Mouse (Mus musculus): Measurements from ENCODE around the gene Gm11214. TPM values are rescaled to one million over a fixed set of nuclear protein-coding genes. Genes with fewer than 3 reads are reported as not detected.

Gm11214 gene
- polyA plus RNA-seq (2016; fragmentation: Nextera tagmentation; extraction: Ambion mirVana), result not detected in 2 replicates

GRCm38 (mm10) chr4:63663279-63663678 is at the start of gene Gm11214:
Gm11214 (minus strand) TSS chr4:63663379.
- WGBS, result 92% methylated on average over 6 of the region's 6 CpGs
- Histone ChIP-seq H3K36me3 (no peaks in the 10 kb centered on the region), H3K27ac (no peak within 1 kb of the TSS), H3K4me1 (no peaks in the 10 kb centered on the region), H3K27me3 (ENCODE audit: low read depth, poor library complexity, severe bottlenecking) (no peaks in the 10 kb centered on the region), H3K9me3 (replicated peaks) (no peaks in the 10 kb centered on the region), H3K4me3 (no peak within 1 kb of the TSS)
- no peak for DNase-seq (ENCODE audit: low spot score)

GRCm38 (mm10) chr4:63711886-63712285 is 48.7 kb upstream of the Gm11214 start:
- DNase-seq (ENCODE audit: low spot score), result no peak
- peaks cover 7% of the 10 kb centered on the region; the same call in 1 of the 2 replicates for H3K4me1 ChIP-seq
- 90% methylated on average over 5 of the region's 5 CpGs for WGBS

GRCm38 (mm10) chr4:63710431-63711220 is 47.4 kb upstream of the Gm11214 start:
- no peaks in the 10 kb centered on the region for H3K27me3 ChIP-seq (ENCODE audit: low read depth, poor library complexity, severe bottlenecking)
- H3K9me3 ChIP-seq (replicated peaks), result no peaks in the 10 kb centered on the region
- H3K4me1 ChIP-seq, result peaks cover 7% of the 10 kb centered on the region; the same call in 1 of the 2 replicates
- 66% methylated on average over 8 of the region's 8 CpGs for WGBS
- no peaks in the 10 kb centered on the region for H3K36me3 ChIP-seq
- H3K27ac ChIP-seq, result no peak overlapping the region
- DNase-seq (ENCODE audit: low spot score), result no peak
- no peak overlapping the region for H3K4me3 ChIP-seq

More at GRCm38 (mm10) chr4:63711886-63712285, 48.7 kb upstream of the Gm11214 start:
- no peak overlapping the region for H3K27ac ChIP-seq
- no peaks in the 10 kb centered on the region for H3K36me3 ChIP-seq
- H3K4me3 ChIP-seq, result no peak overlapping the region
- H3K9me3 ChIP-seq (replicated peaks), result no peaks in the 10 kb centered on the region
- no peaks in the 10 kb centered on the region for H3K27me3 ChIP-seq (ENCODE audit: low read depth, poor library complexity, severe bottlenecking)

GRCm38 (mm10) chr4:63706279-63706971 is 43.2 kb upstream of the Gm11214 start:
- DNase-seq (ENCODE audit: low spot score), result no peak
- Histone ChIP-seq H3K4me3 (no peak overlapping the region), H3K4me1 (peaks cover 7% of the 10 kb centered on the region; the same call in 1 of the 2 replicates), H3K9me3 (replicated peaks) (no peaks in the 10 kb centered on the region), H3K27me3 (ENCODE audit: low read depth, poor library complexity, severe bottlenecking) (no peaks in the 10 kb centered on the region), H3K27ac (no peak overlapping the region), H3K36me3 (no peaks in the 10 kb centered on the region)
- WGBS, result 91% methylated on average over 1 of the region's 1 CpGs

GRCm38 (mm10) chr4:63704232-63704631 is 41.1 kb upstream of the Gm11214 start:
- H3K27me3 ChIP-seq (ENCODE audit: low read depth, poor library complexity, severe bottlenecking), result no peaks in the 10 kb centered on the region
- H3K4me3 ChIP-seq, result no peak overlapping the region
- H3K9me3 ChIP-seq (replicated peaks), result no peaks in the 10 kb centered on the region
- H3K4me1 ChIP-seq, result no peaks in the 10 kb centered on the region
- no peak for DNase-seq (ENCODE audit: low spot score)
- H3K27ac ChIP-seq, result no peak overlapping the region
- WGBS, result 85% methylated on average over 5 of the region's 5 CpGs
- H3K36me3 ChIP-seq, result no peaks in the 10 kb centered on the region

GRCm38 (mm10) chr4:63703686-63704085 is 40.5 kb upstream of the Gm11214 start:
- no peaks in the 10 kb centered on the region for H3K36me3 ChIP-seq
- no peaks in the 10 kb centered on the region for H3K4me1 ChIP-seq
- DNase-seq (ENCODE audit: low spot score), result no peak
- no peaks in the 10 kb centered on the region for H3K27me3 ChIP-seq (ENCODE audit: low read depth, poor library complexity, severe bottlenecking)
- no peaks in the 10 kb centered on the region for H3K9me3 ChIP-seq (replicated peaks)
- WGBS, result 92% methylated on average over 2 of the region's 2 CpGs
- H3K4me3 ChIP-seq, result no peak overlapping the region
- H3K27ac ChIP-seq, result no peak overlapping the region

- no peak for DNase-seq (ENCODE audit: low spot score)
- H3K27me3 ChIP-seq (ENCODE audit: low read depth, poor library complexity, severe bottlenecking), result no peaks in the 10 kb centered on the region
- 89% methylated on average over 4 of the region's 4 CpGs for WGBS
- H3K9me3 ChIP-seq (replicated peaks), result no peaks in the 10 kb centered on the region
- no peaks in the 10 kb centered on the region for H3K36me3 ChIP-seq
- H3K4me1 ChIP-seq, result no peaks in the 10 kb centered on the region
- no peak overlapping the region for H3K4me3 ChIP-seq
- no peak overlapping the region for H3K27ac ChIP-seq
Observed at GRCm38 (mm10) chr4:63702006-63702704, 39.0 kb upstream of the Gm11214 start.

GRCm38 (mm10) chr4:63699749-63700148 is 36.6 kb upstream of the Gm11214 start:
- no peaks in the 10 kb centered on the region for H3K4me1 ChIP-seq
- H3K36me3 ChIP-seq, result no peaks in the 10 kb centered on the region
- DNase-seq (ENCODE audit: low spot score), result no peak
- no peak overlapping the region for H3K27ac ChIP-seq
- no peak overlapping the region for H3K4me3 ChIP-seq
- WGBS, result 74% methylated on average over 3 of the region's 3 CpGs
- no peaks in the 10 kb centered on the region for H3K27me3 ChIP-seq (ENCODE audit: low read depth, poor library complexity, severe bottlenecking)
- no peaks in the 10 kb centered on the region for H3K9me3 ChIP-seq (replicated peaks)

GRCm38 (mm10) chr4:63696921-63697320 is 33.7 kb upstream of the Gm11214 start:
- H3K9me3 ChIP-seq (replicated peaks), result no peaks in the 10 kb centered on the region
- no peak for DNase-seq (ENCODE audit: low spot score)
- H3K27ac ChIP-seq, result no peak overlapping the region
- H3K4me3 ChIP-seq, result no peak overlapping the region
- H3K36me3 ChIP-seq, result no peaks in the 10 kb centered on the region
- no peaks in the 10 kb centered on the region for H3K27me3 ChIP-seq (ENCODE audit: low read depth, poor library complexity, severe bottlenecking)
- H3K4me1 ChIP-seq, result no peaks in the 10 kb centered on the region
- WGBS, result 92% methylated on average over 4 of the region's 4 CpGs

- no peaks in the 10 kb centered on the region for H3K4me1 ChIP-seq
- H3K27ac ChIP-seq, result no peak overlapping the region
Observed at GRCm38 (mm10) chr4:63692351-63692750, 29.2 kb upstream of the Gm11214 start.

GRCm38 (mm10) chr4:63687429-63687828 is 24.2 kb upstream of the Gm11214 start:
- Histone ChIP-seq H3K4me3 (no peak overlapping the region), H3K27me3 (ENCODE audit: low read depth, poor library complexity, severe bottlenecking) (no peaks in the 10 kb centered on the region), H3K36me3 (no peaks in the 10 kb centered on the region), H3K9me3 (replicated peaks) (no peaks in the 10 kb centered on the region), H3K4me1 (no peaks in the 10 kb centered on the region), H3K27ac (no peak overlapping the region)
- DNase-seq (ENCODE audit: low spot score), result no peak
- 83% methylated on average over 8 of the region's 8 CpGs for WGBS

More at GRCm38 (mm10) chr4:63692351-63692750, 29.2 kb upstream of the Gm11214 start:
- H3K9me3 ChIP-seq (replicated peaks), result no peaks in the 10 kb centered on the region
- no peak overlapping the region for H3K4me3 ChIP-seq
- no peak for DNase-seq (ENCODE audit: low spot score)
- H3K36me3 ChIP-seq, result no peaks in the 10 kb centered on the region
- H3K27me3 ChIP-seq (ENCODE audit: low read depth, poor library complexity, severe bottlenecking), result no peaks in the 10 kb centered on the region

- H3K36me3 ChIP-seq, result no peaks in the 10 kb centered on the region
- H3K4me3 ChIP-seq, result no peak overlapping the region
- no peaks in the 10 kb centered on the region for H3K4me1 ChIP-seq
- DNase-seq (ENCODE audit: low spot score), result peak; percentile 33
- H3K9me3 ChIP-seq (replicated peaks), result no peaks in the 10 kb centered on the region
- H3K27me3 ChIP-seq (ENCODE audit: low read depth, poor library complexity, severe bottlenecking), result no peaks in the 10 kb centered on the region
- H3K27ac ChIP-seq, result no peak overlapping the region
Observed at GRCm38 (mm10) chr4:63686157-63686556, 23.0 kb upstream of the Gm11214 start.

GRCm38 (mm10) chr4:63685253-63685525 is 22.0 kb upstream of the Gm11214 start:
- H3K4me3 ChIP-seq, result no peak overlapping the region
- no peaks in the 10 kb centered on the region for H3K36me3 ChIP-seq
- DNase-seq (ENCODE audit: low spot score), result no peak
- no peaks in the 10 kb centered on the region for H3K4me1 ChIP-seq
- H3K27me3 ChIP-seq (ENCODE audit: low read depth, poor library complexity, severe bottlenecking), result no peaks in the 10 kb centered on the region
- H3K27ac ChIP-seq, result no peak overlapping the region
- no peaks in the 10 kb centered on the region for H3K9me3 ChIP-seq (replicated peaks)
- WGBS, result 65% methylated on average over 4 of the region's 4 CpGs

Data from limb, embryonic 10.5 days (tissue).